Mouse (Mus musculus): Measurements from ENCODE around the gene Lair1.
"Not testable (repeated sequence)": the region's sequence is repeated elsewhere in the genome, so short reads cannot be mapped to it uniquely, and the experiment has no call there.

Gene Lair1

GRCm38 (mm10) chr7:4003996-4004395 is 59.0 kb downstream of the Lair1 start:
- not testable (repeated sequence) for DNase-seq (ENCODE audit: extremely low read depth, low read depth, low spot score)

- DNase-seq (ENCODE audit: extremely low read depth, low read depth, low spot score) = no peak
These were observed 101.0 kb downstream of the Lair1 start for GRCm38 (mm10) chr7:3962017-3962416.

GRCm38 (mm10) chr7:3957387-3957786 is 105.6 kb downstream of the Lair1 start:
- DNase-seq (ENCODE audit: extremely low read depth, low read depth, low spot score) = no peak
